Mouse (Mus musculus): ENCODE measurements at regions not wholly inside any gene's neighbourhood (a gene's known extent, or its start where the extent isn't known, plus 50 kb on each side); places are given as distances from the start of the nearest gene placed in this dataset.

DNA sequence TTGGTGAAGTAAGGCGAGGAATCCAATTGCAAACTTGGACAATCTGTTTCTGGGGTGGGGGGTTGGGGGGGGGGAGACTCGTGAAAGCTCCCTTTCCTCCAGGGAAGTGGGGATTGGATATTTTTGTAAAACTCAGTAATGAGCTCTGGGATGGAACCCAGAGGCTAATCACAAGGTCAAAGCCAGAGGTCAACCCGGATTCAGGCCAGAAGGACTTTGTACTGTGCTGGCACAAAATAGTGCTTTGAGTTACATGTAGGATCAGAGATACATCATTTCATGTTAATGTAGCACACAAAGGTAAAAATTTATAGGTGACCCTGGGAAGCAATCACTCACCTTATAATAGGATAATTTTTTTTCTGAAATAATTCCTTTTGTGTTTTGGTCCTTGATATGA is 309.5 kb upstream of the Slc30a5 start:
- 54% methylated on average over 3 of the region's 3 CpGs for WGBS (ENCODE audit: insufficient replicate concordance)
- Histone ChIP-seq H3K4me3 (ENCODE audit: low read depth, low read length) (no peak overlapping the region), H3K4me1 (ENCODE audit: control insufficient read depth, insufficient read depth, low read length) (no peaks in the 10 kb centered on the region), H3K36me3 (ENCODE audit: control insufficient read depth, insufficient read depth, low read length) (no peaks in the 10 kb centered on the region), H3K9me3 (replicated peaks; ENCODE audit: control insufficient read depth, low read length) (no peaks in the 10 kb centered on the region), H3K27ac (ENCODE audit: low read depth, low read length) (no peak overlapping the region), H3K4me2 (no peak overlapping the region), H3K27me3 (ENCODE audit: control insufficient read depth, insufficient read depth, low read length) (no peaks in the 10 kb centered on the region), H3K9ac (ENCODE audit: low read depth, low read length) (no peak overlapping the region)
- ATAC-seq (replicated peaks; ENCODE audit: insufficient number of reproducible peaks, low FRiP score, low TSS enrichment), result no peak

DNA sequence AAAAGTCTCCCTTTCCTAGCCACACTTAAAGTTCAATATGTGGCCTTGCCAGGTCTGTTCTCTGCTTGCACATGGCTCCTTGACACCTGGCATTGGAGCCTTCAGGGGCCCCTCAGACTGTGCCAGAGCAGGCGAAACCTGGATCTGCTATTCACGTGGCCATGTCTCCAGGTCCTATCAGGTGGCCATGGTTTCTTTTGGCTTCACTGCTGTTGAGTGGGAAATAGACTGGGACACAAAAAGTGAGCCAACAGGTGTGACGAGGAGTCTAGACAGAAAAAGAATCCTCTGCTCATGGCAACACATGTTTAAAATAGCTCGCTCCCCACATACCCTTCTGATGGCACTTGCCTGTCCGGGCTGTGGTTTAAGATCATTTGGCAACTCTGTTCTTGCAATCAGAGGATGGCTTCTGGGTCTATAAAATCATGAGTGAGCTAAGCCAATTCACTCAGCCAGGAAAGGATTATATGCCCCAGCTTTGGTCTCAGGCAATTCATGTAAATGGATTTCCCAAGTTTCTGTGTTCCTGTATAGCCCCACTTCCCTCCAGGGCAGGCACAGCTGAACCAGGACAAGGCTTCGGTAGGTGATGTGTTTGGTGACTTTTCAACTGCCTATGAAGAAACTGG is 309.0 kb upstream of the Slc30a5 start:
- no peak overlapping the region for H3K27ac ChIP-seq (ENCODE audit: low read depth, low read length)
- ATAC-seq (replicated peaks; ENCODE audit: insufficient number of reproducible peaks, low FRiP score, low TSS enrichment), result no peak
- 76% methylated on average over 6 of the region's 6 CpGs for WGBS (ENCODE audit: insufficient replicate concordance)
- no peak overlapping the region for H3K9ac ChIP-seq (ENCODE audit: low read depth, low read length)
- H3K27me3 ChIP-seq (ENCODE audit: control insufficient read depth, insufficient read depth, low read length), result no peaks in the 10 kb centered on the region
- H3K36me3 ChIP-seq (ENCODE audit: control insufficient read depth, insufficient read depth, low read length), result no peaks in the 10 kb centered on the region
- H3K9me3 ChIP-seq (replicated peaks; ENCODE audit: control insufficient read depth, low read length), result no peaks in the 10 kb centered on the region
- H3K4me1 ChIP-seq (ENCODE audit: control insufficient read depth, insufficient read depth, low read length), result no peaks in the 10 kb centered on the region
- H3K4me2 ChIP-seq, result no peak overlapping the region
- H3K4me3 ChIP-seq (ENCODE audit: low read depth, low read length), result no peak overlapping the region

GRCm38 (mm10) chr13:101129466-101129865 is 296.2 kb upstream of the Slc30a5 start:
- H3K36me3 ChIP-seq (ENCODE audit: control insufficient read depth, insufficient read depth, low read length), result no peaks in the 10 kb centered on the region
- ATAC-seq (replicated peaks; ENCODE audit: insufficient number of reproducible peaks, low FRiP score, low TSS enrichment), result no peak
- no peaks in the 10 kb centered on the region for H3K4me1 ChIP-seq (ENCODE audit: control insufficient read depth, insufficient read depth, low read length)
- no peaks in the 10 kb centered on the region for H3K9me3 ChIP-seq (replicated peaks; ENCODE audit: control insufficient read depth, low read length)
- no peaks in the 10 kb centered on the region for H3K27me3 ChIP-seq (ENCODE audit: control insufficient read depth, insufficient read depth, low read length)
- no peak overlapping the region for H3K4me2 ChIP-seq
- no peak overlapping the region for H3K27ac ChIP-seq (ENCODE audit: low read depth, low read length)
- H3K9ac ChIP-seq (ENCODE audit: low read depth, low read length), result no peak overlapping the region
- H3K4me3 ChIP-seq (ENCODE audit: low read depth, low read length), result no peak overlapping the region
- WGBS (ENCODE audit: insufficient replicate concordance), result 77% methylated on average over 3 of the region's 3 CpGs

DNA sequence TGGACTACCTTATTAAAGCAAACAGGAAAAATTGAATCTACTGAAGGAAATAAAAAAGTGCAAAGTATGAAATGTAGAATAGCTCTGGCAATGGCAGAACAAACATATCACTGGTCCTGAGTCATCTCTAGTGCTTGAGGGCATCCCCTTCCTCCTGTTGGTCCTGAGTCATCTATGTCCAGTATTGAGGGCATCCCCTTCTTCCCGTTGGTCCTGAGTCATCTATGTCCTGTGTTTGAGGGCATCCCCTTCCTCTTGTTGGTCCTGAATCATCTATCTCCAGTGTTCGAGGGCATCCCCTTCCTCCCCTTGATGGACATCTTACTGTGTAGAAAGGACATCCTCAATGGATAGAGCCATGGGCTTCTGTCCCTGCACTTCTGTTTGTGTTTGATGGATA is 294.6 kb upstream of the Slc30a5 start:
- Histone ChIP-seq H3K27ac (ENCODE audit: low read depth, low read length) (no peak overlapping the region), H3K4me2 (no peak overlapping the region), H3K4me3 (ENCODE audit: low read depth, low read length) (no peak overlapping the region), H3K9ac (ENCODE audit: low read depth, low read length) (no peak overlapping the region), H3K27me3 (ENCODE audit: control insufficient read depth, insufficient read depth, low read length) (no peaks in the 10 kb centered on the region), H3K36me3 (ENCODE audit: control insufficient read depth, insufficient read depth, low read length) (no peaks in the 10 kb centered on the region), H3K9me3 (replicated peaks; ENCODE audit: control insufficient read depth, low read length) (no peaks in the 10 kb centered on the region), H3K4me1 (ENCODE audit: control insufficient read depth, insufficient read depth, low read length) (no peaks in the 10 kb centered on the region)
- ATAC-seq (replicated peaks; ENCODE audit: insufficient number of reproducible peaks, low FRiP score, low TSS enrichment), result no peak
- WGBS (ENCODE audit: insufficient replicate concordance), result 71% methylated on average over 2 of the region's 2 CpGs

DNA sequence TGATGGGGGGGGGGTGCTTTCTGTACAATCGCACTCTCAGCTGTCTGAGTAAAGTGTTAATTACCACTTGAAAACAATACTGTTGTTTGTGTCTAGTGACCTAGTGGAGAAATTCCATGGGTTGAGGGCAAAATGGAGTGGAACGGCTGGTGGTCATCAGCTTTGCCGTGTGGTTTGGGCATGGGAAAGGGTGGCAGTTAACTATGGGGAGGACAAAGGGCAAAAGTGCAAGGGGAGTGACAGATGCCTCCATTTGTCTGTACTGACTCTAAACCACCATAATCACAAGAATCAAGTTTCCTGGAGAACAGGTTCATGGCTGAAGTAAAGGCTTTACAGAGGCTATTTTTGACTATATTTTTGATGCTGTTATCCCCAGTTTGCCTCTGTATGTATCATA is 294.0 kb upstream of the Slc30a5 start:
- Histone ChIP-seq H3K27me3 (ENCODE audit: control insufficient read depth, insufficient read depth, low read length) (no peaks in the 10 kb centered on the region), H3K4me3 (ENCODE audit: low read depth, low read length) (no peak overlapping the region), H3K9ac (ENCODE audit: low read depth, low read length) (no peak overlapping the region), H3K9me3 (replicated peaks; ENCODE audit: control insufficient read depth, low read length) (no peaks in the 10 kb centered on the region), H3K27ac (ENCODE audit: low read depth, low read length) (no peak overlapping the region), H3K4me1 (ENCODE audit: control insufficient read depth, insufficient read depth, low read length) (no peaks in the 10 kb centered on the region), H3K36me3 (ENCODE audit: control insufficient read depth, insufficient read depth, low read length) (no peaks in the 10 kb centered on the region), H3K4me2 (no peak overlapping the region)
- ATAC-seq (replicated peaks; ENCODE audit: insufficient number of reproducible peaks, low FRiP score, low TSS enrichment), result no peak
- WGBS (ENCODE audit: insufficient replicate concordance), result 81% methylated on average over 3 of the region's 3 CpGs

GRCm38 (mm10) chr13:101117311-101117710 is 284.1 kb upstream of the Slc30a5 start:
- Histone ChIP-seq H3K9me3 (replicated peaks; ENCODE audit: control insufficient read depth, low read length) (no peaks in the 10 kb centered on the region), H3K9ac (ENCODE audit: low read depth, low read length) (no peak overlapping the region), H3K27ac (ENCODE audit: low read depth, low read length) (no peak overlapping the region), H3K27me3 (ENCODE audit: control insufficient read depth, insufficient read depth, low read length) (no peaks in the 10 kb centered on the region), H3K36me3 (ENCODE audit: control insufficient read depth, insufficient read depth, low read length) (no peaks in the 10 kb centered on the region), H3K4me3 (ENCODE audit: low read depth, low read length) (no peak overlapping the region), H3K4me1 (ENCODE audit: control insufficient read depth, insufficient read depth, low read length) (no peaks in the 10 kb centered on the region), H3K4me2 (no peak overlapping the region)
- 61% methylated on average over 2 of the region's 2 CpGs for WGBS (ENCODE audit: insufficient replicate concordance)
- no peak for ATAC-seq (replicated peaks; ENCODE audit: insufficient number of reproducible peaks, low FRiP score, low TSS enrichment)

- 63% methylated on average over 5 of the region's 5 CpGs for WGBS (ENCODE audit: insufficient replicate concordance)
- H3K4me2 ChIP-seq, result no peak overlapping the region
- H3K9ac ChIP-seq (ENCODE audit: low read depth, low read length), result no peak overlapping the region
- no peaks in the 10 kb centered on the region for H3K9me3 ChIP-seq (replicated peaks; ENCODE audit: control insufficient read depth, low read length)
- H3K27me3 ChIP-seq (ENCODE audit: control insufficient read depth, insufficient read depth, low read length), result no peaks in the 10 kb centered on the region
- H3K36me3 ChIP-seq (ENCODE audit: control insufficient read depth, insufficient read depth, low read length), result no peaks in the 10 kb centered on the region
- ATAC-seq (replicated peaks; ENCODE audit: insufficient number of reproducible peaks, low FRiP score, low TSS enrichment), result no peak
- H3K4me3 ChIP-seq (ENCODE audit: low read depth, low read length), result no peak overlapping the region
- no peaks in the 10 kb centered on the region for H3K4me1 ChIP-seq (ENCODE audit: control insufficient read depth, insufficient read depth, low read length)
- no peak overlapping the region for H3K27ac ChIP-seq (ENCODE audit: low read depth, low read length)
Observed at GRCm38 (mm10) chr13:101115296-101115695, 282.1 kb upstream of the Slc30a5 start.

- H3K4me2 ChIP-seq, result no peak overlapping the region
- H3K9me3 ChIP-seq (replicated peaks; ENCODE audit: control insufficient read depth, low read length), result no peaks in the 10 kb centered on the region
- no peaks in the 10 kb centered on the region for H3K36me3 ChIP-seq (ENCODE audit: control insufficient read depth, insufficient read depth, low read length)
- no peak overlapping the region for H3K4me3 ChIP-seq (ENCODE audit: low read depth, low read length)
- ATAC-seq (replicated peaks; ENCODE audit: insufficient number of reproducible peaks, low FRiP score, low TSS enrichment), result no peak
- WGBS (ENCODE audit: insufficient replicate concordance), result 76% methylated on average over 4 of the region's 4 CpGs
- H3K4me1 ChIP-seq (ENCODE audit: control insufficient read depth, insufficient read depth, low read length), result no peaks in the 10 kb centered on the region
- no peak overlapping the region for H3K27ac ChIP-seq (ENCODE audit: low read depth, low read length)
- H3K27me3 ChIP-seq (ENCODE audit: control insufficient read depth, insufficient read depth, low read length), result no peaks in the 10 kb centered on the region
- H3K9ac ChIP-seq (ENCODE audit: low read depth, low read length), result no peak overlapping the region
Observed at GRCm38 (mm10) chr13:101112176-101112575, 278.9 kb upstream of the Slc30a5 start.

DNA sequence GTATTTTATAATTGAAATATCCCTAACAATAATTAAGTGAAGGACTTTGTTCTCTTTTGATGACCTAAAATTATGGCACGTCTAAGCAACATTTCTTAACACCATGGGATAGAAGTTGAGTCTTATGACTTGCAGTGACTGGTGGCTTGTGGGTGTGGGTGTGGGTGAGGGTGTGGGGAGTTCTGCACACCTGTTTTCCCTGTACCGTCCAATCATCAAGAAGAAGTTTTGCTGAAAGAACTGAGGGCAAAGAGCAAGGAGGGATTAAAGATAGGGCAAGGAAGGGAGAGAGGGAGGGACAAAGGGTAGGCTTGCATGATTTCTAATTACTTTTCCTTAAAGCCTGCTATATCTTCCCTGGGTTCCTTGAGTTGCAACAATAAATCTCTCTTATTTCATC is 278.5 kb upstream of the Slc30a5 start:
- no peak overlapping the region for H3K4me2 ChIP-seq
- no peak overlapping the region for H3K9ac ChIP-seq (ENCODE audit: low read depth, low read length)
- H3K4me3 ChIP-seq (ENCODE audit: low read depth, low read length), result no peak overlapping the region
- no peaks in the 10 kb centered on the region for H3K9me3 ChIP-seq (replicated peaks; ENCODE audit: control insufficient read depth, low read length)
- no peak overlapping the region for H3K27ac ChIP-seq (ENCODE audit: low read depth, low read length)
- 74% methylated on average over 2 of the region's 2 CpGs for WGBS (ENCODE audit: insufficient replicate concordance)
- no peaks in the 10 kb centered on the region for H3K27me3 ChIP-seq (ENCODE audit: control insufficient read depth, insufficient read depth, low read length)
- H3K4me1 ChIP-seq (ENCODE audit: control insufficient read depth, insufficient read depth, low read length), result no peaks in the 10 kb centered on the region
- no peaks in the 10 kb centered on the region for H3K36me3 ChIP-seq (ENCODE audit: control insufficient read depth, insufficient read depth, low read length)
- no peak for ATAC-seq (replicated peaks; ENCODE audit: insufficient number of reproducible peaks, low FRiP score, low TSS enrichment)
